Mouse (Mus musculus): ENCODE data around the gene Zfp648.
A peak's percentile ranks its signal among the peaks of the same experiment; 100 is the strongest.

Zfp648 gene

DNA sequence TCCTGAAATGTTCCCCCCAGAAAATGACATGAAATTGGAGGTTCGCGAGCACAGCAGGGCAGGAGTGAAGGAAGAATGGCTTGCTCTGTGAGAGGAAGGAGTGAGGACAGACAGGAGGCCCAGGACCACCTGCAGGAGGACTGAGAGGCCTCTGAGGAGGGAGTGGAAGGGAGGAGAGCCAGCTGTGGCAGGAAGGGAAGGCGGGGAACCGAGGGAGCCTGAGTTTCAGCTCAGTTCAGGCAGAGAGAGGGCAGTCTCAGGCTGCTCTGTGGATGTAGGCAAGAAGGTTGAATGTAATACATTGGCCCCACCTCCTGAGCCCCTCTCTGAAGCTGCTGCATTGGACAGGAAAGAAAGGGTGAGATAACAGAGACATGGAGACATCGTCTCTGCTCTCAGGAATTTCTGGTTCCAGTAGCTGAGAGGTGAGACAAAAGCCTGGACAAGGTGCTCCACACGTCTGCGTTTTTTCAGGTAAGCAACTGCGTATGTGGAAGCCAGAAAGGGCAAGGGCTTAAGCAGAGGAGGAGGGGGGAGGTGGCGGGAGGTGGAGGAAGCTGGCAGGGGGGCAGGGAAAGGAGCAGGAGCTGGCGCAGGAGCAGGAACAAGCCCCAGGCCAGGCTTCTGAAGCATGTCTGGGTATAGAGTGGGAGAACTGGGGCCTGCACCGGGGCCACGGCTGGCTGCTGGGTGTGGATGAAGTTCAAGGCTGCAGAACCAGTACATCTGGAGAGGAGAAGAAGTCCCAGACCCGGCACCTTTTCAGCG is at the start of gene Zfp648:
Gene Zfp648 (plus strand): TSS at position 233 of the 768 bp plus-strand sequence.
- DNase-seq (ENCODE audit: low spot score in 2 of 2), result no peak

DNA sequence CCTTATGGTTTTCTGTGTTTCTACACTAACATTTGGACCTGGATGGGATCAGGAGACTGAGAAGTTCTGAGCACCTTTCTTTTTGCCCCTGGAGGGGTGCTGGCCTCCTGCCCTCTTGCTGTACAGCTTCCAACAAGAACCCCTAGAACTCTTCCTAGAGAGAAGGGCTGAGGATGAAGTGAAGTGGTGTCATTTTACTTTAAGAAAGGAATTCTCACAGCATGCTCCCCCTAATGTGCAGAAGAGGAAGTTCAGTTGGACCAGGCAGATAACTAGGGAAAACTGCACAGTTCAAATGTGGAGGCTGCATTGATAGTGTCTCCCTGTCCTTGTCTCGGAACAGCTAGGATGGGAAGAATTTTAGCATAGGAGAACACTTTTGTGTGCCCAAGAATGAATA is 48.4 kb upstream of the Zfp648 start:
- no peak for DNase-seq (ENCODE audit: low spot score in 2 of 2)

DNA sequence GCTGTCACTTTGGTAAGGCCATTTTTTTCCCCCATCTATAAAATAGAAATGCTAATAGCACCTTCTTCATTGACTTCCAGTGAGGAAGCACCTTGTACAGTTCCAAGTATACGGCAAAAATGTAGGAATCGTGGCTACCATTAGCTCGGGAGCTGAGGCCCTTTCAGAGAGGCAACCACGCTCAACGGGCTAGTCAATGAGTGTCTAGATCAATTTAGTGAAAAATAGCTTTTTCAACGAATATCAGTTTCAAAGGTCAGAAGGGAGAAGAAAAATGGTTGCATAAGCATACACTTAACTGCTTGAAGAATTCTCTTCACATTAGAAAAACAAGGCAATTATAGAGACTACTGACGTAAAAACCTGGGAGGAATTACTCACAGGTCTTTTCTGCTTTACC is 47.2 kb upstream of the Zfp648 start:
- no peak for DNase-seq (ENCODE audit: low spot score in 2 of 2)

DNA sequence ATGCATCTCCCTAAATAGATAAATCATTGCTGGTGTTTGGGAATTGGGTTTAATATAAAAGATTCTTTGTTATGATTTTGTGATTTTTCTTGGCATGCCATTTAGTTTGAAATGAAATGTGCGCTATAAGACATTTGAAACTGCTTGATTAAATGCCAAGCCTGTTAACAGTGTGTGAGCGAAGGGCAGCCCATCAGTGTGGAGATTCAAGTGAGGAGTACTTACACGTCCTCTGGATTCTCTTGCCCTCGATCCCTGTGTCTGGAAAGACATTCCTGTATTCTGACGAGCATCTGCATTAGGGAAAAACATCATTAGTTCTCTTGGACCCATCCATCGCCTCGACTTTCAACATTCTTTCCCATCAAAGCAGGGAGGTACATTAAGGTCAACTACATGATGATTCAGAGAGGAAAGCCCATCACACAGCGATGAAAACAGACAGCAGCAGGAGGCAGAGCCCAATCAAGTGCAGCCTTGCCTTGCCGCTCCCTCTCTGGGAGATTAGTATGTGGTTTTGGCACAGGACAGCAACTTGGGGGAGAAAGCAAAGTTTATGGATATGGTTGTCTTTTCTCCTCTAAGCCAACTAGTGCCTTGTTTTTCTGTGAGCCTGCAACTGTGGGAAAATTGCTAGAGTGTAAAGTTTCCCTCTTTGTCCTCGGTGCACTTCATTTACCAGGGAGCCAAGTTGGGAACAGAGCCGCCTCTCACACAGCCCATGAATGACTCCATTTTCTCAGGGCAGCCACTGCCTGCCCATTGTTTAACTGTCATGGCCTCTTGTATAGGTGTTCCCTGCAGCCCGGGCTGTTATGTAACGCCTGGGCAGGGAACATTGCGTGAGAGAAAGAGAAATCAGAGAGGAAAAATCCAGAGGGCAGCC is 44.6 kb upstream of the Zfp648 start:
- peak; percentile 72 to 73 for DNase-seq (ENCODE audit: low spot score in 2 of 2)

DNA sequence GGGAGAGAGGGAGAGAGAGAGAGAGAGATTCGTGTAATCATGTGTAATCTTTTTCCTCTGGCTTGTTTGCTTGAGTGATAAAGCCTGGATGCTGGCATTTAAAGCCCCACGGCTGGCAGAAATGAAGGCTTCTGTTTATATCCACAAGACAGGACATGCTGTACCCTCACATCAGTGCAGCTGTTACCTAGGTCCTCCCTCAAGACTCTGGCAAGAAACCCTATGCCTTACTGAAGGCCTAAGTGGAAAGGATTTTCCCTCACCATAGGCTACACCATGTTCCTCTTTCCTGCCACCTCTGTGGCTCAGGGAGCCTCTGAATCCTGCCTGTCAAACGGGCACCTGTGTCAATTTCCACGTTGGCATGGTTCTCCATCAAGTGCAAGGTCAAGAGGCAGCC is 43.9 kb upstream of the Zfp648 start:
- DNase-seq (ENCODE audit: low spot score in 2 of 2), result no peak

DNA sequence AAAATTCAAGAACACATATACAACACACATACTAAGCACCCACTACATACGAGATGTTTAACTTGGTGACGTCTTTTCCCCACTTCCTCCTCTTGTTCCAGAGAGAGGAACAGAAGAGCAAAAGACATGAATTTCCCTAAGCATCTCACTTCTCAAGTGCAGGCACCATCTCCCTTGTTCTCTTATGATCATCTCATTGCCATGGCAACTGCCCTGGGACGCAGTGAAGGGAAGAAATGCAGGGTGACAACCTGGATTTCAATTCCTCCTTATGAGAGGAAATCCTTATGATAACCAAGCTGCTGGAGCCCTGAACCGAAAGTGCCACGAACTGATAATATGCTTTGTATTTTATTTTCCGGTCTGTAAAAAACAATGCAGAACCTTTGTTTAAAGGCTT is 33.3 kb upstream of the Zfp648 start:
- DNase-seq (ENCODE audit: low spot score in 2 of 2), result no peak

DNA sequence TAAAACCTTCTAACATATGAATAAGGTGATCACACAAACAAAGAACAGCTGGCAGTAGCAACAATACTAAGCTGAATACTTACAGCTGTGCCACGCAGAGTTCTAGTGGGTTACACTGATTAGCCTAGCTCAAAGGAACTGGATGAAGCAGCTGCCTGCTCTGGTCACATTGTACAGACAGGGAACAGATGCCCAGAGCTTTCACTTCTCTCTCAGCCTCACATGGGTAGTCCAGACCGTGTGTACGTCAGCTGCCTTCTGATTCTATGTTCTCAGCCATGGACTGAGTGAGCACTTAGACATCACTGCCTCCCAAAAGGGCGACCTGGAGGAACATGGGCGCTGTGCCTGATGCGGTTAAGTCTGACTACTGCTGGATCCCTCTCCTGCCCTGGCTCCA is 25.7 kb upstream of the Zfp648 start:
- DNase-seq (ENCODE audit: low spot score in 2 of 2), result peak in 1 of 2 experiments; percentile 34

DNA sequence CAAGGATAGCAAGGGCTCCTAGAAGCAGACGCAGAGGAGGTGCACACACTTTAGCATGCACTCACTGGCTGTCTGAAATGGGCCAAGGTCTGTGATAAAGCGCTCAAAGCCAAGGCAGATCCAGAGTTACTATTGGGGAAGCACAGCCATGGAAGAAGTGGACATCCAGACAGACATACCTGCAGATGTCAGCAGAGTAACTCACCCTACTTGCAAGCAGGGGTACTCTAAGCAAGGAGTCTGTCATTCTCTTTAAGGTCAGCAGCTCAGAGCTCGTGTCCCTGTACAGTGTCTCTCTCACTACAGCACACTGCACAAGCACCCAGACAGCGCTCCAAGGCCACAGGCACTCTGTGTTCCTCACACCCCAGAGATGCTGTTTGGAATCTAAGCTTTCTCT is 23.2 kb upstream of the Zfp648 start:
- no peak for DNase-seq (ENCODE audit: low spot score in 2 of 2)

DNA sequence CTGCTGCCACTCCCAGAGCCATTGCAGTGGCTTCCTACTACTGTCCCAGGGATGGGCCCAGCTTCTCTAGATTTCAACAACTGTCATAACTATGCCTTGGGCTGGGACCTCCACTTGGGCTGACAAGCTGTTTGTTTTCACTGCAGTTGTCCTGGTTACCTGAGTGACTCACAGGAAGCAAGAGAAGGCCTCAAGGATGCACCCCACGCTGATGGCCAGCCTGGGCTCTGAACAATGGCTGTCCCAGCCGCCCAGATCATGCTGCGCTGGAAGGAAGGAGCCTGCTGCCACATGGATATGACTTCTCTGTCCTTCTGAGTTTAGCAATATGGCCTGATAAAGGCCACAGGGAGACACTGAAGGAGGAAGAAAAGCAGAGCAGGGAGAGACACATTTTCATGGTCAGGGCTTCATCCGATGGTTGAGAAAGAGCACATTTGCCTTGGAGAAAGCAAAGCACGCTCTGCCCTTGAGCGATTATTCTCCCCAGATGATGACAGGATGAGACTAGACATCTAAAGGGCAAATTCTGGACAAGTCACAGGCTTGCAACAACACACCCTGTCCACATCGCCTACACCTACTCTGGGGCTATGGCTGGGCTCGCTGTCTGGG is 22.3 kb upstream of the Zfp648 start:
- no peak for DNase-seq (ENCODE audit: low spot score in 2 of 2)

DNA sequence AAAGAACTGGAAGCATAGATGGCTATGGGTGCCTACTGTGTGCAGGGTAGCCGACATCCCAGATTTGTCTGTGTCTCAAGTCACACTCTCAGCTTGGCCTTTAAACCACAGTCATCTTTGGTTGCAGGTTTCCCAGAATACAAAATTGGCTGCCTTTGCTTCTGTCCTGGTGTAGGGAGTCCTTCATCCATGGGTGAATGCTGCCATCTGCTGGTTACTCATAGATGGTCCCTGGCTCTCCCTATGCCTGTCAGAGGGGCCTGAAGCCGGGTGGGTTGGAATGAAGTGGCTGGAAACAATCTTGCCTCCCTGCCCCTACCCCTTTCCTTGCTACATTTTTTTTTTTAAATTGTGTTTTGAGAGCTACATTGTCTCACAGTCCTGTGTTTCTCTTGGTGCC is 20.0 kb upstream of the Zfp648 start:
- DNase-seq (ENCODE audit: low spot score in 2 of 2), result peak in 1 of 2 experiments; percentile 89

DNA sequence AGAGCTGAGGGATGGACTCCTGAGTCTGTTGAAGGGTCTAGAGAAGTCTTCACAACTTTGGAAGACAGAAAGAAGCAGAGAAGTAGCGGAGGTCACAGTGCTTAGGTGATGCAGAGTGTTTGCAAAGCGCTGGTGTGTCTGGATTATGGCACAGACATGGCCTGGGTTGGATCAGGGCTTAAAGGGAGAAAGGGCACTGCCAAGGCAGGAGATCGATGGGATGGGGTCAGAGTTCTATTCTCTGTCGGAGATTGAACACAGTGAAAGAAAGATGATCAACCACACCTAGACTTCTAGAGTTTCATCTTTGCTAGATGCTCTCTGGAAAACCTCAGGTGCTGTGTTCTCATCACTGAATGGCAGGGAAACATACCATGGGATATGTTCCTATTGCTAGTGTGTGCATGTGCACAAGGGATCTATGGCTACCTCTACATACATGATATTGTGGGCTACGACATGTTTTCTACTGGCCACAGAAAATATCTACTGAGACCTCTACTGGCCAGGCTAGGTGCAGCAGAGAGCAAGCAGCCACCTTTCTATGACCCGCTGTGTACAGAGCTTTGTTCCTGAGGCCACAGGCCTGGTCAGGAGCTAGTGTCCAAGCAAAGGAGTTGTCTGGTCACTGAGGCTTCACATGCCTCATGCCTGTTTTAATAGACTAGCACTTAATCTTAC is 18.5 kb upstream of the Zfp648 start:
- no peak for DNase-seq (ENCODE audit: low spot score in 2 of 2)

DNA sequence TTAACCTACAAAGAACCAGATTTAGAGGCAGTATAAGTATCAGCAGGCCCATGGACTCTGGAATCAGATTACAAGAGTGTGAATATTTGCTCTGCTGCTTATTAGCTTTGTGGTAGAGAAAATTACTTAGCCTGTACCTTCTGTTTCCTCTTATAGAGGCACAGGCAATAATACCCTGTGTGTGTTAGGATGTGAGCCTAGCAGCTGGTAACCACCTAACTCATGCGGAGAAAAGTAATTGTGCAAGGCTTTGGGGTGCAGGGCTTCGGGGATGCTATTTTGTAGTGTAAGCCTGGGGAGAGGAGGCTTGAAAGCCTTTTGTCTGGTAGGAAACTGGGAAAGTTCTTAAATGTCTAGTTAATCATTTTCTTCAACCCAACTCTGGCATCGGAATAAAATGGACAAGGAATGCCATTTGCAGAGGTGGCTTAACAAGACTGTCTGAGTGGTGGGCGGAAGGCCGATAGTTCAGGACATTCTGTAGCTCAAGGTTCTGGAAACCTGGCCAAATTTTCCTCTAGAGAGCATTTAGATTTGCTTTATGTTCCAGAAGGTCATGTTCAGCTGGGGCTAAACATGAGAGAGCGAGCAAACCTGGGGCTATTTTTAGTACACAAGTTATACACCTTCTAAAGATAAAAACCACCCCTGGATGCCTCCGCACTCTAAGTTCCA is 17.8 kb upstream of the Zfp648 start:
- DNase-seq (ENCODE audit: low spot score in 2 of 2), result no peak

DNA sequence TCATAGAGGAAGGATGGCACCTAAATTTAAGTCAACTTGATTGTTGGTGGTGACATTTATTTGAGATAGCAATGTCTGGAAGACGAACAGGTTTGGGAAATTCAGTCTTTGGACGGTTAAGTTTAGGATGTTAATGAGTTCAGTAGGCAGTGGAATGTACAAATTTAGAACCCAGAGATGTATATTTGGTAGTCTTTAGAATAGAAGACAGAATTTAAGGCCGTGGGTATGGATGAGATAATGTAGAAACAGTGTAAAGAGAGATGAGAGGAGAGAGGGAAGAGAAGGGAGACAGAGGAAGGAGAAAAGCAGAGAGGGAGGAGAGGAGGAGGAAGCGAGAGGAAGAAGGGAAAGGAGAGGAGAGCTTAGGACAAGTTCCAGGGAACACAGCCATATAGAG is 12.8 kb upstream of the Zfp648 start:
- no peak for DNase-seq (ENCODE audit: low spot score in 2 of 2)

DNA sequence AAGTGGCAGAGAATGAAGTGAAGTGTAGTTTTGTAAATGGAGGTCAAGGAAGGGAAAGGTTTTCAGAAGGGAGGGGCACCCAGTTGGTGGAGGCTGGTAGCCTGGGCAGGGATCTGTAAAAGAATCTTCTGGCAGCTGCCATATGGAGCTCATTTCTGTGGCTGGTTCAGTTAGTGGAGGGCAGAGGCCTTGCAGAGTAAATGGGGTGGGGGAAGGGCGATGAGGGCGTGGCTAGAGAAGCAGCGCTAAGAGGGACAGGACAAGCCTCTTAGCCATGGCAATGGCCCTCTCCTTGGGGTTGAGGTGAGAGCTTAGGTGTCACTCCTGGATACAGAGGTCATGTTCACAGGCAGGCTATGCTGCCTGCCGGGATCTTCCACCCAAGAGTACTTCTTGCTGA is 12.4 kb upstream of the Zfp648 start:
- no peak for DNase-seq (ENCODE audit: low spot score in 2 of 2)

DNA sequence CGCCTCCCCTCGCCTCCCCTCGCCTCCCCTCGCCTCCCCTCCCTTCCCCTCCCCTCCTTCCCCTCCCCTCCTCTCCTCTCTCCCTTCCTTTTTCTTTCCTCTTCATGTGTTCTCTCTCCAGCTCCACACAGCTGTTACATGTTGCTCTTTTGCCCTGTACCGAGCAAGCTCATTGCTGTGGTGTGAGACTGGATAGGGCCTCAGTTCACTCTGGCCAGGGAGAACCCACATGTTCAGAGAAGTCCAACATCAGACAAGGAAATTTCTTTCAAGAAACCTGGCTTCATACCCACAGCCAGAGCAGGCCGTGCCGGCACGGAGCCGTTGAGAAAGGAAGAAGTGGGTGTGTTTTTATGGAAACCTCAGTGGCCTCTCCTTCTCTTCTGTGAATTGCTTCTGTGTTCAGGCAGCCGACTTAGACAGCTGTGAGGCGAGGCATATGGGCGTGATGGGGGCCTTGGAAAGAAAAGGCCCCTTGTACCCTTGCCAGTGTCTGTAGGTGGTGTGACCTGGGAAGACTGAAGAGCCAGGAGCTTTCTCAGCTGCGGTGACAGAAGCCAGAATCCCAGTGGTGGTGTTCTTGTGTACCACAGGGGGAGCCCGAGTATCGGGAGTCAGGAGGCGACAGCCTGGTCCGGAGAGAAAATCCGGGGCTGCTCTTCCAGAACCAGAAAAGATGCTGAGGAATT is 11.0 kb upstream of the Zfp648 start:
- peak; percentile 69 to 80 for DNase-seq (ENCODE audit: low spot score in 2 of 2)

DNA sequence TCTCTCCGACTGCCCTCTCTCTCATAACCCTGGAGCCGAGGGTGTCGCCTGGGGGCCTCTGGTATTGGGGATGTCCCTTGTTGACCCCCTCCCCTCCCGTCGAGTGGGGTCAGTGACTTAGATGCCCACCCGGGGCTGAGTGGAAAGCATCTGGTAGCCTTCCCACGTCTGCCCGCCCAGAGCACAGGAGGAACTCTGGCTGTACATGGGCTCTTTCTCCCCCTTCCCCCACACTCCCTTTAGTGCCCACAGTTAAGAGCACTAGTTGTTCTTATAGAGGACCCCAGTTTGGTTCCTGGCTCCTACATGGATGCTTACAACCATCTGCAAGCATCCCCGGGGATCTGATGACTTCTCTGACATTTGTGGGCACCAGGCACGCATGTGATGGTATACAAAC is 2.1 kb upstream of the Zfp648 start:
- DNase-seq (ENCODE audit: low spot score in 2 of 2), result no peak

DNA sequence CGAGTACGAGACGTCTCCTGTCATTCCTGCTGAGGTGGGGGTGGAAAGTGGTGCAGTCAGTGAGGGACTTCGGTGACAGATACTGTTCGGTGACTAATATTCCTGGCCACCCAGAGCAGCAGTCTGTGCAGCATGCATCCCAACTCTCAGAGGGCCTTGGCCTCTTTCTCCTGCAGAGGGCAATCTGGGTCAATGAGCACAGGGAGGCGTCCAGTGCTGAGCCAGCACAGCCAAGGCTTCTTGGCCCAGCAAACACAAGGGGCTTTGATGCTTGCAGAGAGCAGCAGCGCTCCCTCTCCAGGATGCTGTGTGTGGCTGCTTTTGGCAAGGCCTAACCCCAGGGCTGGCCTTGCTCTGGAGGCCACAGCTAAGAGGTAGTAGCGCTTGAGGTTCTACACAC is 1.6 kb downstream of the Zfp648 start:
- peak in 1 of 2 experiments; percentile 49 for DNase-seq (ENCODE audit: low spot score in 2 of 2)

DNA sequence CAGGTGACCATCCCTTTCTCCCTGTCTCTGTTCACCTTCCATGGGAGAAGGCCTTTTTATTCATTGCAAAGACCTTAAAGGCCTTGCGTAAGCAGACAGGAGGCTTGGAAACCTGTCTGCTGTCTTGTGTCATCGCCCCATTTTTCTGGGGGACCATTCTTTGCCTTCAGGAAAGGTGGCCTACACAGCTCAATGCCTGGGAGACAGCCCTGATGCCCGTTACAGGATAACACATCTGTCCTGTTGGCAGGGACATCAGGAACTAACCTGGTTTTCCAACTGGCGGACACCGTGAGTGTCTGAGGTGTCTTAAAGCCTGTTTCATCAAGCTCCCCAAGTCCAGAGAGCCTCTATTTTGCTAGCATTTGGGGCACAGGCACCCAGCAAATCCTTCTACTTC is 2.4 kb downstream of the Zfp648 start:
- no peak for DNase-seq (ENCODE audit: low spot score in 2 of 2)

DNA sequence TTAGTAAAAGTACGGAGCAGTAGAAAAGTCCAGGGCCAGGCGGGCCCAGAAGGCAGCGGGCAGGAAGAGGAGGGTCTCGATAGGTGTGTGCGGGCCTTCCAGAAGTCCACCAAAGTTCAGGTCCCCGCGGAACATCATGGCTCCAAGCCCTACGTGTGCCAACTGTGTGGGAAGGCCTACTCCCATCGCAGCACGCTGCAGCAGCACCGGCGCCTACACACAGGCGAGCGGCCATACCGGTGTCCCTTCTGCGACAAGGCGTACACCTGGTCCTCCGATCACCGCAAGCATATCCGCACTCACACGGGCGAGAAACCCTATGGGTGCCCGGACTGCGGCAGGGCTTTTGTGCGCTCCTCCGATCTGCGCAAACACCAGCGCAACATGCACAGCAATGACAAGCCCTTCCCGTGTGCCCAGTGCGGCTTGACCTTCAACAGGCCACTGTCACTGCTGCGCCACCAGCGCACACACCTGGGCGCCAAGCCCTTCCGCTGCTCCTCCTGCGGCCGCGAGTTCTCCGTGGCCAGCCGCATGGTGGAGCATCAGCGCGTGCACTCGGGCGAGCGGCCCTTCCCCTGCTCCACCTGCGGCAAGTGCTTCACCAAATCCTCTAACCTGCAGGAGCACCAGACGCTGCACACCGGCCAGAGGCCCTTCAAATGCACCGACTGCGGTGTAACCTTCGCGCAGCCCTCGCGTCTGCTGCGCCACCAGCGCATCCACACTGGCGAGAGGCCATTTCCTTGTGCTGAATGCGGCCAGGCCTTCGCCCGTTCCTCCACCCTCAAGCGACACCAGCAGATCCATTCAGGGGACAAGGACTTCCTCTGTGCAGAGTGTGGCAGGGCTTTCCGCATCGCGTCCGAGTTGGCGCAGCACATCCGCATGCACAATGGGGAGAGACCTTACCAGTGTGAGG is 3.9 kb downstream of the Zfp648 start:
- peak in 1 of 2 experiments; percentile 36 for DNase-seq (ENCODE audit: low spot score in 2 of 2)

DNA sequence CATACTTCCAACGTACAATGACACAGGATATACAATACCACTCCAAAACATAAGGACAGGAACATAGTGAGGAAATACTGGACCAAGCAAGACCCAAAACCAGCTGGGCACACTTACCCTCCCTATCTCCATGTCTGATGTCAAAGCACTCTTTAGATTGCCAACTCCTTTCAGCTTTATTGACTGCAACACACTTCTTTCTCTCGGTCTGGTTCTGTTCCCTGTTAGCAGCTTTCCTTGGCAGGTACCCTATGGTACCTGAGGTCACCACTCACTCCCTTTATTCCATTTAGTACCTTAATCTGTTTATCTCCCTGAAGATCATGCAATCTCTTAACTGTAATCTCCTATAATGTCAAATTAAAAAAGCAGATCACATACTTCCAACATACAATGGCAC is 19.0 kb downstream of the Zfp648 start:
- no peak for DNase-seq (ENCODE audit: low spot score in 2 of 2)
